Mouse (Mus musculus): ENCODE data around the gene Zdhhc4.

- TF ChIP-seq POLR2A (IDR thresholded peaks at IDR 0.05; ENCODE audit: borderline replicate concordance, low read depth, low read length) (no peak), CTCF (IDR thresholded peaks at IDR 0.05; ENCODE audit: low read depth, low read length) (no peak)
Measured at GRCm38 (mm10) chr5:143289299-143289698, 39.8 kb downstream of the Zdhhc4 start.
